Mouse (Mus musculus) CD8-positive naive resting alpha-beta T cell, adult 2 months (primary cell): ENCODE measurements around the gene Mrps10.
"Not testable (repeated sequence)": the region's sequence is repeated elsewhere in the genome, so short reads cannot be mapped to it uniquely, and the experiment has no call there.

Source experiments
- DNase-seq, 2 experiments: peaks; one replicate each; pipeline ENCODE4 v3.0.0; 2022; ENCODE audit warnings: low read depth in 2 of 2, low spot score in 2 of 2

Mrps10 gene

DNA sequence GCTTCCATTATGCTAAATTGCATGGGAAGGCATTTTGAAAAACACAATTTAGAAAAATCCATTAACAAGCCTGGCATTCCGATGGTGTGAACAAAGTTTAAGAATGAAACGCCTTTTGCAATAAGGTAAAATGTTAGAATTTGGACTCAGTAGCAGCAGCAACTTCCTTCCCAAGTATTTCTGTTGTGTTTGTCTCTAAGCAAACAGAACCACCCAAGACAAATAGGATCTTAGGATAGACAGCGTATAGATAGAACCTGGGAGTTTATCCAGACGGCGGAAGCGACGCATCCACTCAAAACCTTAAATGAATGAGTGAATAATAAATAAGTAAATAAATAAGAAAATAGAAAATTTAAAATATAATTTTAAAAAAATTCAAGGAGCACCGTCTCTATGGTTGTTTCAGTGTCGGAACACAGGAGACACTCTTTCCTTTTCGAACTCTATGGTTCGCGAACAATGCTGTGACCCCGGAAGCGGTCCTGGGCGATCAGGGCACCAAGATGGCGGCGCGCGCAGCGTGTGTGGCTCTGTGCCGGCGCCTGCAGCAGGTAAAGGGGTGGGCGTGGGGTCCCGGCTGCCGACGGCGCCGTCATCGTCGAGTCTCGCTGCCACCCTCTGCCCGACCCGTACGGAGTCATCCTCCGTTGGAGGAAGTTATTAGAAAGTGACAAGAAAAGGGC lies at the start of gene Mrps10:
Gene Mrps10, plus strand, starts transcription at position 487 of the 686 bp plus-strand sequence.
- peak; percentile 76 to 80 for DNase-seq

- DNase-seq: no peak
These were observed 49.6 kb upstream of the Mrps10 start for GRCm38 (mm10) chr17:47318972-47319625.

GRCm38 (mm10) chr17:47319761-47320160 lies 48.9 kb upstream of the Mrps10 start:
- no peak for DNase-seq

GRCm38 (mm10) chr17:47322128-47322990 lies 46.3 kb upstream of the Mrps10 start:
- no peak for DNase-seq

DNA sequence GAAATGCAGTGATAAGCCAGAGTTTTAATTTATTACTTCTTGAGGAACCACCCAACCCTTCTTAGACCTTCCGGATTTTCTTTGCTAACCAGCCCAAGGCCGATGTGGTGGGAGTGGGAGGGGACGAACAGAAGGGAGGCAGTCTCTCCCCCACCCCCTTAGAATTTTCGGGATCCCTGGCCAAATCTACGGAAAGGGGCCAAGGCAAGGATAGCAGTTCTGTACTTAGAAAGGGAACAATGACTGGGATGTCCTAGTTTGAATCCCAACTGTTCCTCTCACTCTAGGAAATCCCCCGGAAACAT lies 45.7 kb upstream of the Mrps10 start:
- no peak for DNase-seq

- no peak for DNase-seq
These were observed 41.1 kb upstream of the Mrps10 start for GRCm38 (mm10) chr17:47327559-47327958.

GRCm38 (mm10) chr17:47327969-47328368 lies 40.7 kb upstream of the Mrps10 start:
- DNase-seq: no peak

- DNase-seq: no peak
These were observed 39.9 kb upstream of the Mrps10 start for GRCm38 (mm10) chr17:47328552-47329343.

GRCm38 (mm10) chr17:47330616-47331015 lies 38.1 kb upstream of the Mrps10 start:
- no peak for DNase-seq

GRCm38 (mm10) chr17:47332001-47332611 lies 36.6 kb upstream of the Mrps10 start:
- peak in 1 of 2 experiments; percentile 13 for DNase-seq

DNA sequence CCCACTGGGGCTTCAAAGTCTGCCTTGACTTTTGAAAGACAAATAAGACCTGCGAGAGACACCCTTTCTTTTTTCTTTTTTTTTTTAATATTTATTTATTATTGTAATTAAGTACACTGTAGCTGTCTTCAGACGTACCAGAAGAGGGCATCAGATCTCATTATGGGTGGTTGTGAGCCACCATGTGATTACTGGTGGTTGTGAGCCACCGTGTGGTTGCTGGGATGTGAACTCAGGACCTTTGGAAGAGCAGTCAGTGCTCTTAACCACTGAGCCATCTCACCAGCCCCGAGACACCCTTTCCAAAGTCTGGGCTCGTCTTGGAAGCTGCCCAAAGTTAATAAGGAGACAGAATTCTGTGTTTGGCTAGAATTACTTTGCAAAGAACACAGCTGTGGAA lies 36.0 kb upstream of the Mrps10 start:
- not testable (repeated sequence) for DNase-seq

- DNase-seq: no peak
These were observed 35.3 kb upstream of the Mrps10 start for GRCm38 (mm10) chr17:47333409-47333808.

- no peak for DNase-seq
These were observed 25.6 kb upstream of the Mrps10 start for GRCm38 (mm10) chr17:47343121-47343520.

DNA sequence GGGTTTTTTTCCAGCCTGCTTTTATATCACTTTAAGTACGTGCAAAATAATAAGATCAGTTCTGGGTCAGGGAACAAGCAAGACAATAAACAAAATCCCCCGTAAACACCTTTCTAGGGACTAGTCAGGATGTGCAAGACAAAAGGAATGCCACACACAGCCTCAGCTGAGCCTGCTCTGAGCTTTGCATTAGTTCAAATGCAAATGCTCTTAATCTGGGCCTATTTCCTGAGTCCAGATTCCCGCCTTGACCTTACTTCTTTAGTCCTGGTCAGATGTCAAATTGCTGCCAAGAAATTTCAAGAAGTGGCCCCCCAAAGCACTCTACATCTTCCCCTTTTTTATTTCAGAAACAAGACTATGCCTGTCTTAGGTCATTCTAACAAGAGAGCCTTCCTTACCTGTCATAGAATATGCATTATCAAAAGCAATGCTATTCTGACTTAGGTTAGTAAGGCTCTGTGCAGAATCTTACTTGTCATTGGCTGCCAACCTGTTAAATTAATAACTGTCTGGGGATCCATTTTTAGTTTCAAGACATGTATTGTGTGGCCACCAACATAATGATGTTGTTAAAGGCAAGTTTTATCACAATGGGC lies 18.9 kb upstream of the Mrps10 start:
- no peak for DNase-seq

GRCm38 (mm10) chr17:47359964-47360363 lies 8.7 kb upstream of the Mrps10 start:
- DNase-seq: peak; percentile 35 to 55

GRCm38 (mm10) chr17:47361343-47361742 lies 7.3 kb upstream of the Mrps10 start:
- no peak for DNase-seq

DNA sequence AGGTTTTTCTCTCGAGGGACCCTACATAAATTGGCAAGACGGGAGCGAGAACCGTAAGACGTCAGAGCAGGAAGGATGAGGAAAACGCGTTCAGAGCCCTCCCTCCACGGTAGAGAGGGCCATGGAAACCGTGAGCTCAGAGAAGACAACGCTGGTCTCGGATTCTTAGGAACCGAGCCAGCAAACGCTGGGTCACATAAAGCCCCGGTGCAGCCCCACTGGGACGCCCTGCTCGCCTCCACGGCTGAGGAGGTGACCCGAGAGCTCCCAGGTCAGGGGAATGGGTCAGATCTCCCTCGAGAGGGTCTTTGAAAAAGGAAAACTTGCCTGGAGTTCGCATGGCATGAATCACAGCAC lies 378 bp downstream of the Mrps10 start:
- DNase-seq: no peak

DNA sequence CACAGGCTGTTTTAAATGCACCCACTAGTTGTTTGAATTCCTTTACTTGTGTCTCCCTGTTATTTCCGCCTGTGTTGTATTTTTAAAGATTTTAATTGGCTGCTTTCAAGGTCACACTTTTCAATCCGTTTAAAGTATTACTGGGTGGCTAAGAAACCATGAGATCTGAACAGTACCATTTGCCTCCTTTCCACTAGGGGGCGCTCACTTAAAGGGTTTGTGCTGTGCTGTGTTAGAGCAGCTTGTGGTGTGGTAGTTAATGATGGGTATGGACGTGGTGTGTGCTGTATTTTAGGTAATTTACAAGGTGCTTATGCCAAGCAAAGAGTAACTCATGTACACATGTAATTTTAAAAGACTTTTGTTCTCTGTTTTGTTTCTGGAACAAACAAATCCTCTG lies 2.8 kb downstream of the Mrps10 start:
- DNase-seq: peak; percentile 58 to 73

GRCm38 (mm10) chr17:47373991-47374390 lies 5.3 kb downstream of the Mrps10 start:
- no peak for DNase-seq

GRCm38 (mm10) chr17:47376779-47377280 lies 8.1 kb downstream of the Mrps10 start:
- no peak for DNase-seq
